Mouse (Mus musculus) limb, embryonic 12.5 days (tissue): Measurements from ENCODE around the gene Ypel5. TPM values are rescaled to one million over a fixed set of nuclear protein-coding genes. Genes with fewer than 3 reads are reported as not detected.

Source experiments
- ATAC-seq: fragments of 200-750 bp; cut with Nextera tagmentation; 2 replicates; pipeline ENCODE4 v1.8.0; 2017; ENCODE audit warnings: low read depth, moderate TSS enrichment; ENCODE audit not compliant: insufficient number of reproducible peaks, insufficient read depth, low FRiP score, low TSS enrichment
- H3K27ac ChIP-seq: fragments of 300-500 bp; sonication (generic); 2 replicates; pipeline ENCODE4 v1.5.1; 2016; ENCODE audit warnings: mild to moderate bottlenecking, moderate library complexity
- H3K27me3 ChIP-seq: fragments of 300-500 bp; sonication (generic); 2 replicates; pipeline ENCODE4 v1.6.1; 2016; ENCODE audit warnings: mild to moderate bottlenecking, moderate library complexity
- H3K36me3 ChIP-seq: fragments of 300-500 bp; sonication (generic); 2 replicates; pipeline ENCODE4 v1.6.1; 2016; ENCODE audit warnings: mild to moderate bottlenecking, moderate library complexity
- H3K4me1 ChIP-seq: fragments of 300-500 bp; sonication (generic); replicated peaks from 2 replicates; pipeline ENCODE4 v1.6.1; 2016
- H3K4me2 ChIP-seq: fragments of 300-500 bp; sonication (generic); 2 replicates; pipeline ENCODE4 v1.6.1; 2016; ENCODE audit warnings: mild to moderate bottlenecking, moderate library complexity
- H3K4me3 ChIP-seq: fragments of 300-500 bp; sonication (generic); replicated peaks from 2 replicates; pipeline ENCODE4 v1.5.1; 2016; ENCODE audit warnings: mild to moderate bottlenecking
- H3K9ac ChIP-seq: fragments of 300-500 bp; sonication (generic); replicated peaks from 2 replicates; pipeline ENCODE4 v1.6.1; 2016; ENCODE audit warnings: mild to moderate bottlenecking, moderate library complexity
- H3K9me3 ChIP-seq: fragments of 300-500 bp; sonication (generic); 2 replicates; pipeline ENCODE4 v1.6.1; 2016; ENCODE audit warnings: mild to moderate bottlenecking, moderate library complexity
- WGBS: fragments of 180-500 bp; shearing (Covaris S2); methylation state at CpG from one replicate; pipeline ENCODE4 v1.1.7; 2016; 5-methylcytosine and 5-hydroxymethylcytosine counted together
- polyA plus RNA-seq: library from polyadenylated mRNA; unstranded; fragments of >200 nt; fragmentation: Nextera tagmentation; extraction: Ambion mirVana; gene quantifications from 2 replicates; pipeline ENCODE4 v1.2.1, GENCODE M21; 2016

Ypel5 gene
- polyA plus RNA-seq, 1 experiment from 2014 or later, result 41.2 TPM

DNA sequence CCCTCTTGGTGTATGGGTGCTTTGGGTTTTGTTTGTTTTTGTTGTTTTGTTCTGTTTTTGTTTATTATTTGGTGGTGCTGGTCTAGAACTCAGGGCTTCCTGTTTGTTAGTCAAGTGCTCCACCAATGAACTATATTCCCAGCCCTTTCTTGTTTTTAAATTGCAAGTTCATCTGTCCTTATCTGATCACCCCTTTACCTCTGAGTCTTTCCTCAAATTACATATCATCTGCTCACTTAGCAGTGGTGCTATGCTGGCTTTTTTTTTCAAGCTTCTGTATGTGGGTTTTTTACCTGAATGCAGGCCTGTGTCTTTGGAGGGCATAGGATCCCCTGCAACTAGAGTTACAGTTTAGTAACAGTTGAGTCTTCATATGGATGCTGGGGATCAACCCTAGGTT is 9.3 kb downstream of the Ypel5 start:
- no peaks in the 10 kb centered on the region for H3K27me3 ChIP-seq
- ATAC-seq, result no peak
- H3K36me3 ChIP-seq, result peaks cover 18% of the 10 kb centered on the region; the same call in 1 of the 2 replicates
- H3K4me3 ChIP-seq, result no peak overlapping the region
- no peak overlapping the region for H3K9ac ChIP-seq
- no peaks in the 10 kb centered on the region for H3K9me3 ChIP-seq
- H3K27ac ChIP-seq, result no peak overlapping the region
- H3K4me2 ChIP-seq, result no peak overlapping the region
- no peaks in the 10 kb centered on the region for H3K4me1 ChIP-seq

DNA sequence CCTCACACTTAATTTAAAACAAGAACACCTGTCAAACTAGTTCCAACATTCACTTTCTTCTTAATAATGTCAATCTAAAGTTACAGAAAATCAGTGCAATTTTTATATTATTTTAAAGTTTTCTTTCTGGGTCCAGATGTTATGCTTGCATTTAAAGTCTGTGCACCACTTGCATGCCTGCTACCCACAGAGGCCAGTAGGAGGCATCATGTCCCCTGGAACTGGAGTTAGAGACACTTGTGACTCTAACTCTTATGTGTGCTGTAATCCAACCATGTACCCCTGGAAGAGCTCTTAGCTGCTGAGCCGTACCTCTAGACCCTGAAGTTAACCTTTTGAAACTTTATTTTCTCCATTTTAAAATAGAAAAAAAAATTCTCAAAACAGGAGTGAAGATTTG is 19.0 kb downstream of the Ypel5 start:
- Histone ChIP-seq H3K4me3 (no peak overlapping the region), H3K36me3 (no peaks in the 10 kb centered on the region), H3K4me1 (no peaks in the 10 kb centered on the region), H3K9ac (no peak overlapping the region), H3K27ac (no peak overlapping the region), H3K27me3 (0 out of 2 replicates have a peak, but pooled peaks cover 3% of the 10 kb centered on the region), H3K4me2 (no peak overlapping the region), H3K9me3 (no peaks in the 10 kb centered on the region)
- ATAC-seq, result no peak
- WGBS, result 53% methylated on average over 1 of the region's 1 CpGs

DNA sequence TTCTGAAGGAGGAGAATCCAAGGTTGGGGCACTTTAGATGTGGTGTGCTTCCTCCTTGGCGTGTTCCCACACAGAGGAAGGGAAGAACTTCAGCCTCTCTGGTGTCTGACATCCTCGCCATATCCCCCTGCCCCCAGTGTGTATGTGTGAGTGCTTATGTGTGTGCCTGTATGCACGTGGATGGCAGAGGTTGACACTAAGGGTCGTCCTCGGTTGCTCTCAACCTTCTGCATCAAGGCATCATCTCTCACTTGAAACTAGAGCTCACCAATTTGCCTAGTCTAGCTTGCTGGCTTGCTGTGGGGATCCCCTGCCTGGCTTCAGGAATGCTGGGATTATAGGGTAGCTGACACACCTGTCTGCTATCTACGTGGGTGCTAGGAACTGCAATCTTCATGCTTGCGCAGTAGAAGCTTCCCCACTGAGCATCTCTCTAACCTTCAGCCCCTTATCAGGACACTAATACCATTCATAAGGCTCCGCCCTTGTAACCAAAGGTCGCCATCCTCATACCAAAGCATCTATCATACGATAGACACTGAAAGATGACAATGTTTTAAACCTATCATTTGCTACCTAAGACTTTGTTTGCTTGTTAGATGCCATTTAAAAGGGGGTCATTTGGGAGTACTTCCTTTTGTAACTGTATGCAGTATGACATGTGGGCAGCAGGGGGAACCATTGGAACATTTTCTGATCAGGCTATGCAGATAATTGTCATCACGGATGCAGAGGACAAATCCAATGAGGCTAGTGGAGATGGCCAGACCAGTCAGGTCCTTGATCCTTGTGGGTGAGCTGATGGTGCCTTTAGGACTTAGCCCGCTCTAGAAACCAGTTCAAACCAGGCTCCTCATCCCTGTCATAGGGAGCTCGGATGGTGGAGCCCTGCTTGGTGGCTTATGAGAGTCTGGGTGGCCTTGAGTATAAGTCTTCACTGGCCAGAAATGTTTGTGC is 21.7 kb downstream of the Ypel5 start:
- Histone ChIP-seq H3K4me1 (no peaks in the 10 kb centered on the region), H3K27ac (no peak overlapping the region), H3K4me2 (no peak overlapping the region), H3K27me3 (0 out of 2 replicates have a peak, but pooled peaks cover 3% of the 10 kb centered on the region), H3K4me3 (no peak overlapping the region), H3K36me3 (no peaks in the 10 kb centered on the region), H3K9ac (no peak overlapping the region), H3K9me3 (no peaks in the 10 kb centered on the region)
- 55% methylated on average over 13 of the region's 13 CpGs for WGBS
- ATAC-seq, result no peak

DNA sequence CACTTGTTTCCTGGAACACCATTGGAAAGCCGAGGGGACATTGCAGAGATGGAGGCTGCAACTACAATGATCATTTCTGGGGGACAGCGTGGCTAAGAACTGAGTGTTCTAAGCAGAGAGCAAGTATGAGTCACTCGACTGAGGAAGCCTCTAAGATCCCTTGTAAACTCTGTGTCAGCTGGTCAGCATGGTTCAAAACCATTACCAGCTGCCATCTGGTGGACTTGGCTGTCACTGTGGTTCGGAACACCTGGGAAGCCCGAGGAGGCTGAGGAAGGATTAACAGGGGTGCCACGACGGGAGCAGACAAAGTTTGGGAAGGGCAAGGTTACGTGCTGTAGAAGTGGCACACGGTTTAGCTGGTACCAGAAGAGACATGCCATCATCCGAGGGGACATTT is 27.0 kb downstream of the Ypel5 start:
- Histone ChIP-seq H3K27me3 (no peaks in the 10 kb centered on the region), H3K4me2 (no peak overlapping the region), H3K4me1 (no peaks in the 10 kb centered on the region), H3K27ac (no peak overlapping the region), H3K9me3 (no peaks in the 10 kb centered on the region), H3K9ac (no peak overlapping the region), H3K36me3 (no peaks in the 10 kb centered on the region), H3K4me3 (no peak overlapping the region)
- ATAC-seq, result no peak
- 75% methylated on average over 10 of the region's 10 CpGs for WGBS

DNA sequence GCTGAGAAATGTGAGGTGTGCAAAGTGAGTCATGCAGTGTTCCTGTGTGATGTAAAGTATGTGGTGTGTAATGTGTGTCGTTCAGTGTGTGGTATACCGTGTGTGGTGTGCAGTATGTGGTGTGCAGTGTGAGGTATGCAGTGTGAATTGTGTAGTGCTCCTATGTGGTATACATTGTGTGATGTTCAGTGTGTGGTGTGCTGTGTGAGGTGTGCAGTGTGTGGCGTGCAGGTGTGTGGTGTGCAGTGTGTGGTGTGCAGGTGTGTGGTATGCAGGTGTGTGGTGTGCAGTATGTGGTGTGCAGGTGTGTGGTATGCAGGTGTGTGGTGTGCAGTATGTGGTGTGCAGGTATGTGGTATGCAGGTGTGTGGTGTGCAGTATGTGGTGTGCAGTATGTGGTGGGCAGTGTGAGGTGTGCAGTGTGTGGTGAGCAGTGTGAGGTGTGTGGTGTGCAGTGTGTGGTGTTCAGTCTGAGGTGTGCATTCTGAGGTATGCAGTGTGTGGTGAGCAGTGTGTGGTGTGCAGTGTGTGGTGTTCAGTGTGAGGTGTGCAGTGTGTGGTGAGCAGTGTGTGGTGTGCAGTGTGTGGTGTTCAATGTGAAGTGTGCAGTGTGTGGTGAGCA is 30.5 kb downstream of the Ypel5 start:
- 0 out of 2 replicates have a peak, but pooled peaks have one; percentile 47 for ATAC-seq
- 90% methylated on average over 3 of the region's 3 CpGs for WGBS
- Histone ChIP-seq H3K4me1 (no peaks in the 10 kb centered on the region), H3K4me2 (no peak overlapping the region), H3K36me3 (no peaks in the 10 kb centered on the region), H3K27ac (no peak overlapping the region), H3K27me3 (no peaks in the 10 kb centered on the region), H3K9me3 (no peaks in the 10 kb centered on the region), H3K9ac (no peak overlapping the region), H3K4me3 (no peak overlapping the region)

DNA sequence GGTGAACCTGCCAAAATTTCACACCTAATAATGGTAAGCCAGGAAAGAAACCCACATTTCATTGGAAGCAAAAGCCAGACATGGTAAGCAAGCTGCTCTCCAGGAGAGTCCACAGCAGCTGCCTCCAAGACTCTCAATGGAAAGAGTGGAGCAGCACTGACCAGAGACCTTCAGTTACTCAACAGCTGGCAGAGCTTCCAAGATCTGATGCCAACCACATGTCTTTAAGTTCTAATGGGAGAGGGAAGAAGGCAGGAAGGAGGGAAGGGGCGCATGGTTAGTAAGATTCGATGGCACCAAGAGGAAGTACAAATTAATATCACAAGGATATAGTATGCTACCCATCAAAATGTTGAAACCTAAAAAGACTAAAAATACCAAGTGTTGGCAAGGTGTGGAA is 31.9 kb downstream of the Ypel5 start:
- Histone ChIP-seq H3K4me2 (no peak overlapping the region), H3K27ac (no peak overlapping the region), H3K4me1 (no peaks in the 10 kb centered on the region), H3K9me3 (no peaks in the 10 kb centered on the region), H3K27me3 (no peaks in the 10 kb centered on the region), H3K9ac (no peak overlapping the region), H3K4me3 (no peak overlapping the region), H3K36me3 (no peaks in the 10 kb centered on the region)
- no peak for ATAC-seq
- WGBS, result 92% methylated on average over 2 of the region's 2 CpGs

DNA sequence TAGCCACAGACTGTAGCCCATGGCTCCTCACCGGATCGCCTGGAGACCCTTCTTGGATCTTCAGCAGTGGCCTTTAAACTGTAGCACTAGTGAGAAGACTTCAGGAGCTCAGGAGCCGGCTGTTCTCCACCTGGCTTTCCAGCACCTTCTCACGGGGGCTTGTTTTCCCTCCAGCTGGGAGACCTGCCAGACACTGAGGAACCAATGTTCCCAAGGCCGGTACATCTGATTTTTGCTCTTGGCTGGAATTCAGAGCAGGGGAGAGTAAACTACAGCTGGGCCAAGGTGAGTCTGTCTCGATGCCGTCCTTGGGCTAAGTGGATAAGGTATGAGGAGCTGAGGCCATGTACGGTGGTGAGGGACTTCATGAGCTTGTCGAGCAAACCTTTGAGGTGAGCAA is 42.7 kb downstream of the Ypel5 start:
- Histone ChIP-seq H3K4me1 (no peaks in the 10 kb centered on the region), H3K27me3 (no peaks in the 10 kb centered on the region), H3K36me3 (no peaks in the 10 kb centered on the region), H3K27ac (no peak overlapping the region), H3K4me2 (no peak overlapping the region), H3K9me3 (no peaks in the 10 kb centered on the region), H3K4me3 (no peak overlapping the region), H3K9ac (no peak overlapping the region)
- no peak for ATAC-seq
- 87% methylated on average over 9 of the region's 9 CpGs for WGBS

DNA sequence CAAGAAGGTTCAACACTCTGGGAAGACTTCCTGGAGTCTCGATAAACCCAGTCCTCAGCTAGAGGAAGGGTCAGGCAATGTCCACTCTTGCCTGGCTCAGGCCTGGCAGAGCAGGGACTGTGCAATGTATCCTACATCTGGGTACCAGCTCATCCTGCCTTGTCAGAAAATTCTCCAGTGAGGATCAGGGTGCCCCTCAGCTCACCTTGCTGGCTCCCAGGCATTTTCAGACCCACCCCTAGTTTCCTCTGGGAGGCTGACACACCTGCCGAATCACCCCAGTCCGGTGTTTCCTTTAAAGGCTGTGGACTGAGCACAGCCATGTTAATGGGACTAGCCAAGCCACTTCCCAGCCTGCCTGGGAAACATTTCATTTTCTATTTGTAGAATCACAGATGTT is 43.9 kb downstream of the Ypel5 start:
- Histone ChIP-seq H3K27me3 (no peaks in the 10 kb centered on the region), H3K27ac (no peak overlapping the region), H3K4me3 (no peak overlapping the region), H3K4me1 (no peaks in the 10 kb centered on the region), H3K36me3 (no peaks in the 10 kb centered on the region), H3K9me3 (no peaks in the 10 kb centered on the region), H3K9ac (no peak overlapping the region), H3K4me2 (no peak overlapping the region)
- WGBS, result 75% methylated on average over 3 of the region's 3 CpGs
- ATAC-seq, result no peak

DNA sequence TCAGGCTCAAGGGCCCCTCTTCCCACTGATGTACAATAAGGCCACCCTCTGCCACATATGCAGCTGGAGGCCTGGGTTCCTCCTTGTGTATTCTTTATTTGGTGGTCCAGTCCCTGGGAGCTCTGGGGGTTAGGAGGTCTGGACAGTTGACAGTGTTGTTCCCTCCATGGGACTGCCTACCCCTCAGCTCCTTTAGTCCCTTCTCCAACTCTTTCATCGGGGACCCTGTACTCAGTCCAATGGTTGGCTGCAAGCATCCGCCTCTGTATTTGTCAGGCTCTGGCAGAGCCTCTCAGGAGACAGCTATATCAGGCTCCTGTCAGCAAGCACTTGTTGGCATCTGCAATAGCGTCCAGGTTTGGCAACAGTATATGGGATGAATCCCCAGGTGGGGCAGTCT is 44.8 kb downstream of the Ypel5 start:
- Histone ChIP-seq H3K9ac (no peak overlapping the region), H3K9me3 (no peaks in the 10 kb centered on the region), H3K27ac (no peak overlapping the region), H3K4me3 (no peak overlapping the region), H3K4me2 (no peak overlapping the region), H3K36me3 (no peaks in the 10 kb centered on the region), H3K4me1 (no peaks in the 10 kb centered on the region), H3K27me3 (no peaks in the 10 kb centered on the region)
- 77% methylated on average over 3 of the region's 3 CpGs for WGBS
- ATAC-seq, result no peak

DNA sequence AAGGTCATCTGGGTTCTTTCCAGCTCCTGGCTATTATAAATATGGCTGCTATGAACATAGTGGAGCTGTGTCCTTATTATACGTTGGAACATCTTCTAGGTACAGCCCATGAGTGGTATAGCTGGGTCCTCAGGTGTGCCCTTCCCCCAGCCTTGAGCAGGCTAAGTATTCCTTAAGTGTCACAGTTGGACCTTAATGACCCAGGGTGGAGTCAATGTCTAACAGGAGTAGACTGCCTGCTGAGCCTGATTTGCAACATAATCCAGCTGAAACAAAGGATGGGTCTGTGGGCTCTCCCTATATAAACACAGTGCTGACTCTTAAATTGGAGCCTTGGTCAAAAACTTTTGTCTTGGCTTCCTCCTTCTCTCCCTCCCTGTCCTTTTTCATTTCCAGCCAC is 45.6 kb downstream of the Ypel5 start:
- H3K4me3 ChIP-seq, result no peak overlapping the region
- WGBS, result 50% methylated on average over 1 of the region's 1 CpGs
- no peak for ATAC-seq

DNA sequence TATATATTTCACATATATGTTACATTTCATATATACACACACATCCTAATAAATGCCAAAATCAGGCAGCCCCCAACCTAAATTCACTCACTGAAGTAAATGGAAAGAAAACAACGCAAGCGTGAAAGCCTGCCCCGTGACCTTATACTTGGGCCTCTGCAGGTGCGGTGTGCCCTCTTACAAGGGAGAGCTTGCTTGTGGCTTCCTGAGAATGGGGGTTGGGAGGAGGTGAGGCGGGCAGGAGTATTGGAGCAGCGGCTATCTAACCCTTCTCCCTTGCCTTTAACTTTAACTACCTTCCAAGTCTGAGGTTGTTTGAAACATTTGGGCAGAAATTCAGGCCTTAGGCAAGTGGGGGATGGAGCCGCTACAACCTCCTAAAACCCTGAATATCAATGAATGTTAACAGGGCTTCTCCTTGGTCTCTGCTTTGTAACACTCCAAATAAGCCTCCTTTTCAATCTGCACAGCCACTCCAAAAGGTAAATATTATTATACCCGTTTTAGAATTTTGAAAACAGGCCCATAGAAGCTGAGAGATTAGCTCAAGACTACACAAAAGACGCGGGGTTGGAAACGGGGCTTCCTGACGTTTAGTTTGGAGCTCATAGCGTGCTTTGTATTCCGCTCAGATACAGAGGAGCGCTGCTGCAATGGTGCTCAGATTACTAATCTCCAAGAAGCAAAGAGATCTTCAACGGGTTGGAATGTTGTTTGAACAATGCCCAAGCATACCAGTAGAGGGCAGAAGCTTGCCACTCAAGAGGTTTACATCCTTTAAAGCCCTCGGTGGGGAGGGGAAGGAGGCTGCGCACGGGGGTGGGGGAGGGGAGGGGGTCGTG is 53.5 kb downstream of the Ypel5 start:
- H3K4me1 ChIP-seq, result peaks cover 5% of the 10 kb centered on the region; the same call in 1 of the 2 replicates
- no peaks in the 10 kb centered on the region; the same call in 1 of the 2 replicates for H3K27me3 ChIP-seq
- H3K4me2 ChIP-seq, result no peak overlapping the region
- no peak overlapping the region for H3K9ac ChIP-seq
- no peaks in the 10 kb centered on the region for H3K36me3 ChIP-seq
- H3K9me3 ChIP-seq, result no peaks in the 10 kb centered on the region
- no peak for ATAC-seq
- WGBS, result 16% methylated on average over 20 of the region's 20 CpGs
- H3K27ac ChIP-seq, result no peak overlapping the region
- H3K4me3 ChIP-seq, result no peak overlapping the region

More for the DNA sequence above, 45.6 kb downstream of the Ypel5 start:
- Histone ChIP-seq H3K27ac (no peak overlapping the region), H3K9ac (no peak overlapping the region), H3K4me2 (no peak overlapping the region), H3K4me1 (no peaks in the 10 kb centered on the region), H3K9me3 (no peaks in the 10 kb centered on the region), H3K27me3 (no peaks in the 10 kb centered on the region), H3K36me3 (no peaks in the 10 kb centered on the region)
